Mouse (Mus musculus) neutrophil, adult 83 days (primary cell): ENCODE measurements around the gene Zfp709. TPM values are rescaled to one million over a fixed set of nuclear protein-coding genes. Genes with fewer than 3 reads are reported as not detected.

Source experiments
- total RNA-seq, 2 experiments: library from RNA; stranded (reverse); gene quantifications; one replicate each; pipeline ENCODE4 v1.2.4; 2023

The Zfp709 gene
- 1 to 10 TPM; 3.5 to 4.4 TPM for total RNA-seq

GRCm38 (mm10) chr8:71881618-71882274 is at the start of gene Zfp709:
TSS of gene Zfp709 (plus strand) at chr8:71882019.

GRCm38 (mm10) chr8:71908309-71909261 is 26.8 kb downstream of the Zfp709 start, which contains the start of the genes Zfp882 and Zfp617:
TSS of gene Zfp882 (plus strand) at chr8:71908608.
TSS of gene Zfp617 (plus strand) at chr8:71908635.

Other genes with a start within 250 kb of the Zfp709 start
- gene Unc13a, start 210.3 kb upstream of the Zfp709 start, total RNA-seq = under 1 TPM; 0.13 to 0.38 TPM
- 10 to 100 TPM; 13.8 to 21.0 TPM for gene Jak3, start 205.7 kb upstream of the Zfp709 start, total RNA-seq
- gene Insl3, start 192.8 kb upstream of the Zfp709 start, total RNA-seq = 1 to 10 TPM; 3.4 to 7.7 TPM
- under 1 TPM; 0.13 to 0.15 TPM for gene B3gnt3, start 180.2 kb upstream of the Zfp709 start, total RNA-seq
- 10 to 100 TPM; 57.7 to 61.1 TPM for gene Fcho1, start 156.3 kb upstream of the Zfp709 start, total RNA-seq
- gene Zfp882, start 26.6 kb downstream of the Zfp709 start, total RNA-seq = 1 to 10 TPM; 1.4 to 2.1 TPM
- gene Zfp617, start 26.6 kb downstream of the Zfp709 start, total RNA-seq = 1 to 10 TPM; 6.3 to 7.9 TPM
- gene Zfp961, start 69.0 kb downstream of the Zfp709 start, total RNA-seq = 1 to 10 TPM; 9.6 to 9.7 TPM
- gene Cyp4f18, start 127.6 kb downstream of the Zfp709 start, total RNA-seq = 100 to 1,000 TPM; 225 TPM
- gene Olfr372, start 159.2 kb downstream of the Zfp709 start, total RNA-seq = under 1 TPM; 0.13 to 0.46 TPM
- under 1 TPM; 0.31 to 0.53 TPM for gene Olfr373, start 201.2 kb downstream of the Zfp709 start, total RNA-seq
- gene Olfr374, start 225.0 kb downstream of the Zfp709 start, total RNA-seq = under 1 TPM; 0.13 to 0.18 TPM